Mouse (Mus musculus) bone marrow macrophage, adult 2 months (primary cell): Measurements from ENCODE around the gene Slc35b3.

Experiments
- CTCF ChIP-seq: IDR thresholded peaks from 2 replicates; pipeline ENCODE4 v1.5.1; 2012; ENCODE audit warnings: low read depth, mild to moderate bottlenecking, low read length, moderate library complexity
- POLR2A ChIP-seq: IDR thresholded peaks from 2 replicates; pipeline ENCODE4 v1.6.1; 2012; ENCODE audit warnings: mild to moderate bottlenecking, low read depth, low read length, borderline replicate concordance

- TF ChIP-seq CTCF (no peak), POLR2A (no peak)
Measured at GRCm38 (mm10) chr13:38983751-38984150, 23.1 kb upstream of the Slc35b3 start.
